Mouse (Mus musculus): Measurements from ENCODE around the gene Zfp341. TPM values are rescaled to one million over a fixed set of nuclear protein-coding genes. Genes with fewer than 3 reads are reported as not detected.

Gene Zfp341
- polyA plus RNA-seq (2014; fragmentation: Nextera tagmentation; extraction: Ambion mirVana): 2.0 and 2.1 TPM in 2 replicates

- Histone ChIP-seq H3K9ac (replicated peaks; ENCODE audit: low read depth, low read length) (peak within 1 kb of the TSS; percentile 79), H3K27ac (ENCODE audit: low read depth, low read length) (peak within 1 kb of the TSS; percentile 97), H3K4me1 (ENCODE audit: control insufficient read depth, insufficient read depth, low read length) (peaks cover 9% of the 10 kb centered on the region; the same call in 1 of the 2 replicates), H3K36me3 (ENCODE audit: control insufficient read depth, insufficient read depth, low read length) (no peaks in the 10 kb centered on the region), H3K9me3 (ENCODE audit: control insufficient read depth, low read length) (no peaks in the 10 kb centered on the region), H3K4me2 (ENCODE audit: low read depth, low read length) (peak within 1 kb of the TSS; percentile 75), H3K4me3 (ENCODE audit: low read depth, low read length) (peak within 1 kb of the TSS; percentile 56), H3K27me3 (ENCODE audit: control insufficient read depth, insufficient read depth, low read length) (no peaks in the 10 kb centered on the region)
- ATAC-seq (ENCODE audit: low read depth): peak; percentile 93
- 1% methylated on average over 80 of the region's 98 CpGs for WGBS
Observed at GRCm38 (mm10) chr2:154613118-154614115, at the start of gene Zfp341, which contains the start of gene 4930519P11Rik. TSS of gene Zfp341 (plus strand) at chr2:154613297. TSS of gene 4930519P11Rik (minus strand) at chr2:154613437.

- 92% methylated on average over 21 of the region's 22 CpGs for WGBS
- peaks cover 13% of the 10 kb centered on the region; the same call in 1 of the 2 replicates for H3K4me1 ChIP-seq (ENCODE audit: control insufficient read depth, insufficient read depth, low read length)
- H3K9ac ChIP-seq (replicated peaks; ENCODE audit: low read depth, low read length): no peak overlapping the region
- no peaks in the 10 kb centered on the region for H3K27me3 ChIP-seq (ENCODE audit: control insufficient read depth, insufficient read depth, low read length)
- H3K4me3 ChIP-seq (ENCODE audit: low read depth, low read length): no peak overlapping the region
- no peak for ATAC-seq (ENCODE audit: low read depth)
- no peak overlapping the region for H3K4me2 ChIP-seq (ENCODE audit: low read depth, low read length)
- no peak overlapping the region for H3K27ac ChIP-seq (ENCODE audit: low read depth, low read length)
- no peaks in the 10 kb centered on the region for H3K36me3 ChIP-seq (ENCODE audit: control insufficient read depth, insufficient read depth, low read length)
- no peaks in the 10 kb centered on the region for H3K9me3 ChIP-seq (ENCODE audit: control insufficient read depth, low read length)
Observed at GRCm38 (mm10) chr2:154563612-154564170, 49.4 kb upstream of the Zfp341 start.

DNA sequence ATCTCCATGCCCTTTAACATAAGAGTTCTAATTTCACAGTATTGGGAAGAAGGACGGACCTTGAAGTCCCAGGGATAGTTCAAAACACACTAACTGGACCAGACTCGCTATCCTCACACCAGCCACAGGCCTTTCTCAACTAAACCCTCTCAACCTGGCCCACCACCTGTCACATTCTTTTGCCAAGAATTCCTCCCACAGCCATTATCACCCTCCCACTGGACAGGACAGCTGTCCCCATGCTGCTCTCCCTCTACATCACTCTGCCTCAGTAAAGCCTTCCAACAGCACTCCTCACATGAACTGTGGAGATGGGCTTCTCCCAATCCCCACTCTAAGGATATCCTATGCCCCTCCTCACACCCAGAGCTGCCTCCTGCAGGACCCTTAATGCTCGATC lies 47.5 kb upstream of the Zfp341 start:
- ATAC-seq (ENCODE audit: low read depth): no peak
- no peak overlapping the region for H3K27ac ChIP-seq (ENCODE audit: low read depth, low read length)
- peaks cover 14% of the 10 kb centered on the region; the same call in 1 of the 2 replicates for H3K4me1 ChIP-seq (ENCODE audit: control insufficient read depth, insufficient read depth, low read length)
- WGBS: 71% methylated on average over 3 of the region's 3 CpGs
- H3K9ac ChIP-seq (replicated peaks; ENCODE audit: low read depth, low read length): 0 out of 2 replicates have a peak overlapping the region, but pooled peaks have one; percentile 2
- no peaks in the 10 kb centered on the region for H3K36me3 ChIP-seq (ENCODE audit: control insufficient read depth, insufficient read depth, low read length)
- no peak overlapping the region for H3K4me2 ChIP-seq (ENCODE audit: low read depth, low read length)
- H3K27me3 ChIP-seq (ENCODE audit: control insufficient read depth, insufficient read depth, low read length): no peaks in the 10 kb centered on the region
- H3K9me3 ChIP-seq (ENCODE audit: control insufficient read depth, low read length): no peaks in the 10 kb centered on the region
- H3K4me3 ChIP-seq (ENCODE audit: low read depth, low read length): no peak overlapping the region

GRCm38 (mm10) chr2:154566641-154567040 lies 46.5 kb upstream of the Zfp341 start:
- ATAC-seq (ENCODE audit: low read depth): no peak
- peaks cover 14% of the 10 kb centered on the region; the same call in 1 of the 2 replicates for H3K4me1 ChIP-seq (ENCODE audit: control insufficient read depth, insufficient read depth, low read length)
- no peak overlapping the region for H3K27ac ChIP-seq (ENCODE audit: low read depth, low read length)
- no peaks in the 10 kb centered on the region for H3K27me3 ChIP-seq (ENCODE audit: control insufficient read depth, insufficient read depth, low read length)
- no peaks in the 10 kb centered on the region for H3K9me3 ChIP-seq (ENCODE audit: control insufficient read depth, low read length)
- no peak overlapping the region for H3K4me2 ChIP-seq (ENCODE audit: low read depth, low read length)
- WGBS: 37% methylated on average over 8 of the region's 8 CpGs
- no peak overlapping the region for H3K4me3 ChIP-seq (ENCODE audit: low read depth, low read length)
- no peak overlapping the region for H3K9ac ChIP-seq (replicated peaks; ENCODE audit: low read depth, low read length)
- no peaks in the 10 kb centered on the region for H3K36me3 ChIP-seq (ENCODE audit: control insufficient read depth, insufficient read depth, low read length)

DNA sequence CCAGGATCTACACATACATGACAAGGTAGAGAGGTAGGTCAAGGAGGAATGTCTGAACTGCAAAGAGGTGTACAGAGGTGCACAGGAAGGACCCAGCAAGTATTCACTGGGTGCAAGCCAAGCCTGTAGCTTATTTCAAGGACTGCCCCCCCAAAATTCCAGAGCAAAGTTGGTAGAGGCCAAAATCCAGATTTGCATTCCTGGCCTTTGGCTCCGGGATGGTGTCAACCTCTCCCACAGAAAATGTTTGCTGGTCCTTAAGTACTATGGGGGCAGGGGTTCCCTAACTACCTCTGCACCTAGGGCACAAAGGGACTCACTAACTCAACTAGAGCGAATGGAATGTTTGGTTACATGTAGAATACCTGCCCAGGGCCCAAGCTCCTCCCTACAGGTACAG lies 45.3 kb upstream of the Zfp341 start:
- no peak for ATAC-seq (ENCODE audit: low read depth)
- 79% methylated on average over 2 of the region's 2 CpGs for WGBS
- no peaks in the 10 kb centered on the region for H3K9me3 ChIP-seq (ENCODE audit: control insufficient read depth, low read length)
- H3K4me2 ChIP-seq (ENCODE audit: low read depth, low read length): peak overlapping the region; percentile 95; the same call in 1 of the 2 replicates
- H3K4me3 ChIP-seq (ENCODE audit: low read depth, low read length): no peak overlapping the region
- H3K4me1 ChIP-seq (ENCODE audit: control insufficient read depth, insufficient read depth, low read length): peaks cover 14% of the 10 kb centered on the region; the same call in 1 of the 2 replicates
- H3K9ac ChIP-seq (replicated peaks; ENCODE audit: low read depth, low read length): no peak overlapping the region
- H3K27ac ChIP-seq (ENCODE audit: low read depth, low read length): 0 out of 2 replicates have a peak overlapping the region, but pooled peaks have one; percentile 44
- H3K36me3 ChIP-seq (ENCODE audit: control insufficient read depth, insufficient read depth, low read length): no peaks in the 10 kb centered on the region
- no peaks in the 10 kb centered on the region for H3K27me3 ChIP-seq (ENCODE audit: control insufficient read depth, insufficient read depth, low read length)

- H3K27me3 ChIP-seq (ENCODE audit: control insufficient read depth, insufficient read depth, low read length): no peaks in the 10 kb centered on the region
- H3K27ac ChIP-seq (ENCODE audit: low read depth, low read length): peak overlapping the region; percentile 60; the same call in 1 of the 2 replicates
- ATAC-seq (ENCODE audit: low read depth): no peak
- H3K36me3 ChIP-seq (ENCODE audit: control insufficient read depth, insufficient read depth, low read length): no peaks in the 10 kb centered on the region
- H3K4me1 ChIP-seq (ENCODE audit: control insufficient read depth, insufficient read depth, low read length): peaks cover 14% of the 10 kb centered on the region; the same call in 1 of the 2 replicates
- no peaks in the 10 kb centered on the region for H3K9me3 ChIP-seq (ENCODE audit: control insufficient read depth, low read length)
- peak overlapping the region; percentile 56 for H3K4me3 ChIP-seq (ENCODE audit: low read depth, low read length)
- H3K4me2 ChIP-seq (ENCODE audit: low read depth, low read length): peak overlapping the region; percentile 95
- WGBS: 12% methylated on average over 10 of the region's 10 CpGs
- H3K9ac ChIP-seq (replicated peaks; ENCODE audit: low read depth, low read length): no peak overlapping the region
Observed at GRCm38 (mm10) chr2:154568329-154569070, 44.6 kb upstream of the Zfp341 start.

DNA sequence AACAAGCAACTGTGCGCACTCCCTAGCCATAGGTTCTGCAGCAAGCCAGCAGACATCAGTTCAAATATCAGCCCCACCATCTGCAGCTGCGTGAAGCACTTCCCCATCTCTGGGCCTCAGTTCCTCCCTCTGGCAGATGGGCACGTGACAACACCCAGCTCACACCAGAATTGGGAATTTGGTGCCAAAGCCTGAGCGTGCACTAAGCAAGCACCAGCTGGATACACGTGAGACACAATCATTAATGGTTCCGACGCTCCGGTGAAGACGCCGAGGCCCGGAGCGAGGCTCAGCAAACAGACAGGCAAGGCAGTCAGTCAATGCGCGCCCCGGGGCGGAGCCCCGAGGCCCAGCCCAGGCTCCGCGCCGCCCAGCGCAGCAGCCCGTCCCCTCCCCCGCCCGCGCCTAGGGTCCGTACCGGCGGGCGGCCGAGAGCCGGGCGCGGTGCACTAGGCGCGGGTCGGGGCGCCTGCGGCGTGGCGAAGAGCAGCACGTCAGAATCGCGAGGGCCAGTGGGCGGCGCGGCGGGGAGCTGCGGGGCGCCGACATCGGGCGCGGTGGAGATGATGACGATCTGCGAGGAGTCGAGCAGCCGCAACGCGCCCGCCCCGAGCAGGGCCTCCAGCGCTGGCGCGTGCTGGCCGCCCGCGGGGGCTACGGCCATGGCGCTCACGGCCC lies 43.9 kb upstream of the Zfp341 start:
- WGBS: under 1% methylated on average over 49 of the region's 70 CpGs
- Histone ChIP-seq H3K9ac (replicated peaks; ENCODE audit: low read depth, low read length) (peak overlapping the region; percentile 54), H3K4me2 (ENCODE audit: low read depth, low read length) (peak overlapping the region; percentile 95), H3K27ac (ENCODE audit: low read depth, low read length) (peak overlapping the region; percentile 40), H3K36me3 (ENCODE audit: control insufficient read depth, insufficient read depth, low read length) (no peaks in the 10 kb centered on the region), H3K27me3 (ENCODE audit: control insufficient read depth, insufficient read depth, low read length) (no peaks in the 10 kb centered on the region), H3K9me3 (ENCODE audit: control insufficient read depth, low read length) (no peaks in the 10 kb centered on the region), H3K4me1 (ENCODE audit: control insufficient read depth, insufficient read depth, low read length) (peaks cover 16% of the 10 kb centered on the region; the same call in 1 of the 2 replicates), H3K4me3 (ENCODE audit: low read depth, low read length) (peak overlapping the region; percentile 56)
- ATAC-seq (ENCODE audit: low read depth): peak; percentile 57

- peak; percentile 99 for ATAC-seq (ENCODE audit: low read depth)
Observed at GRCm38 (mm10) chr2:154569836-154570286, 43.2 kb upstream of the Zfp341 start, which contains the start of gene E2f1. TSS of gene E2f1 (minus strand) at chr2:154569892.

More at GRCm38 (mm10) chr2:154569836-154570286, 43.2 kb upstream of the Zfp341 start, which contains the start of gene E2f1:
- Histone ChIP-seq H3K9me3 (ENCODE audit: control insufficient read depth, low read length) (no peaks in the 10 kb centered on the region), H3K4me2 (ENCODE audit: low read depth, low read length) (peak within 1 kb of the TSS; percentile 95), H3K36me3 (ENCODE audit: control insufficient read depth, insufficient read depth, low read length) (no peaks in the 10 kb centered on the region), H3K27me3 (ENCODE audit: control insufficient read depth, insufficient read depth, low read length) (no peaks in the 10 kb centered on the region), H3K4me3 (ENCODE audit: low read depth, low read length) (peak within 1 kb of the TSS; percentile 56), H3K4me1 (ENCODE audit: control insufficient read depth, insufficient read depth, low read length) (peaks cover 16% of the 10 kb centered on the region; the same call in 1 of the 2 replicates), H3K9ac (replicated peaks; ENCODE audit: low read depth, low read length) (peak within 1 kb of the TSS; percentile 54), H3K27ac (ENCODE audit: low read depth, low read length) (peak within 1 kb of the TSS; percentile 60)
- under 1% methylated on average over 36 of the region's 44 CpGs for WGBS

Measured in neural tube, embryonic 14.5 days (tissue).